Mouse (Mus musculus) right cerebral cortex, postnatal 4 days (tissue): ENCODE measurements at regions not wholly inside any gene's neighbourhood (a gene's known extent, or its start where the extent isn't known, plus 50 kb on each side); places are given as distances from the start of the nearest gene placed in this dataset.

Experiments
- DNase-seq: peaks from one replicate; pipeline ENCODE4 v3.0.0-alpha.2; 2022

DNA sequence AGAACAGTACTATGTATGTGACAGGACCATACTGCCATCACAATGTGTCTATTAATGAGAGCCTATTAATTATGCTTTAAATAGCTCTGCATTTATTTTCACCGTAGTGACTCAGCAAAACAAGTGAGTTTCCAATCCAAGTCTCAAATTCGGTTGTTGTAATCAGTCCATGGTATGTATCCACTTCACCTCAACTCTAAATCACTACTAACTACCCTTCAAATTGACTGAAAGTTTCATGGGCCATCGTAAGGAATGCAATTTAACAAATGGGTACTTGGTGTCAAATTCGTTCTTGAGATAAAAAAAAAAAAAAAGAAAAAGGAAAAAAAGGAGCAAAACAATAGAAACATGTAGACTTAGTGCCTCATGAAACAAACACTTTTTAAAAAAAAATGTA, 433.2 kb downstream of the 1190002N15Rik start:
- no peak for DNase-seq

GRCm38 (mm10) chr9:94101958-94102357, 435.9 kb downstream of the 1190002N15Rik start:
- DNase-seq = no peak

DNA sequence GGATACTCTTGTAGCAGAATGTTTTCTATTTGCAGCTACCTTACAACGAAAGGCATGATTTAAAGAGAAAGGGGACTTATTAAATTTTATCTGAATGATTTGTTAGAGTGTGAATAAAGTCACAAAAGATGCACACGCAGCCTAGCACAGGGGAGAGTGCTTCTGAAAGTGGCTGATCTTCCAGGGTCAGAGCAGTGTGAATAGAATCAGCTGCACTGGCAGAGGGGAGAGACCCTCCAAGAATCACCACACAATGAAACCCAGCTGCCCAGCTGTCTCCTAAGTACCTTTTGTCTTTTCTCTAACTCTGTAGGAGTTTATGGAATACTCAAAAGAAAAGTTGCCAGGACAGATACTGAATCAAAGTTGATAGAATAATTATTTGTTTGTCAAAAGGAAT, 443.1 kb downstream of the 1190002N15Rik start:
- DNase-seq = no peak

GRCm38 (mm10) chr9:94091658-94092225, 446.1 kb downstream of the 1190002N15Rik start:
- DNase-seq = no peak

GRCm38 (mm10) chr9:94089759-94090158, 448.1 kb downstream of the 1190002N15Rik start:
- DNase-seq = no peak

DNA sequence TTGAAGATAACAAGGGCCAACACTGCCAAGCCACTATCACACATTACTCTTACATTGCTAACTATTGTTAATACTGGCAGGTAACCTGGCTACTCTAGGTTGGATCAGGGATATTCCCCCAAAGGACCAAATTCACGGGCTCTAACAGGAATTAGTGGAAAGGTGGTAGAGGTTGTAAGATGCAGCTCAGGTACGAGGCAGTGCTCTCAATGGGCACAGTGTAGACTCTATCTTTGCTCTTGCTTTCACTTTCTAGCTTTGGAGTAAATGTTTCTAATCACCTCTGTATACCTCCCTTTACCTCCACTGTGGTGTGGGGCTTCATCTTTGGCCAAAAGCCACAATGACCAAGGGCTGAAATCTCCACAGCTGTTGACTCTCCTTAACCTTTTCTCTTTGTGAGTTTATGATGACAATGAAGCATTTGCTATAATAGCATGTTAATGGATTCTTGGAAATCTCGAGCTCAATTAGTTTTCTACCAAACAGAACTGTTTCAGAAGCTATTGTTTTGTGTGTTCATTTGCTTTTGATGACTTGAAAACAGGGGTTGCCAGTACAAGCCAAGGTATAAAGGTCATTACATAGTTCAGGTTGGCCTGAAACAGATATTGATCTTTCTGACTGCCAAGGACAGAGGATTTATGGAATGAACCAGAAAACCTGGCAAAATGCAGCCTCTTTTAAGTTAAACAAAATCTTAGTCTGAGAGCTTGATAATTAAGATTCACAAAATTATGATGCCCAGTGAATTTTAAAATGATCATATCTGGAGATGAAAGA, 454.1 kb downstream of the 1190002N15Rik start:
- DNase-seq = no peak

GRCm38 (mm10) chr9:94074904-94075303, 463.0 kb downstream of the 1190002N15Rik start:
- DNase-seq = no peak

- no peak for DNase-seq
These were observed 470.8 kb downstream of the 1190002N15Rik start for GRCm38 (mm10) chr9:94067121-94067520.

- DNase-seq = no peak
These were observed 484.7 kb downstream of the 1190002N15Rik start for GRCm38 (mm10) chr9:94053229-94053628.

DNA sequence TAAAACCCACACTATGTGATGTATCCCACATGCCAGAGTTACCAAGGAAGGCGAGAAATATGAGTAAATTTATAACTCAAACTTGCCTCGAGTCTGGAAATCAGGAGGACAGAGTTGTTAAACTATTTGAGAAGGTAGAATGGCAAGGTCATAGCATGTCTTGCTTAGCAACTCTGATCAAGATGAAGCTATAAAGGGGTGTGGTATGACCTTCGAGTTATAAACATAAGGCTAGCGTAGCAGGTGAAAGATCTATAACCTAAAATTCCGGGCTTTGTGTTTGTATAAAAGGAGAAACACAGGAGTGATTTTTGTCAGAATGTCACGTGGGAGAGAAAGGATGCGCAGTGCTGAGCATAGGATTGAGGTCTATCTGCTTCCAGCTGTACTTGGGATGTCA, 490.0 kb downstream of the 1190002N15Rik start:
- no peak for DNase-seq

DNA sequence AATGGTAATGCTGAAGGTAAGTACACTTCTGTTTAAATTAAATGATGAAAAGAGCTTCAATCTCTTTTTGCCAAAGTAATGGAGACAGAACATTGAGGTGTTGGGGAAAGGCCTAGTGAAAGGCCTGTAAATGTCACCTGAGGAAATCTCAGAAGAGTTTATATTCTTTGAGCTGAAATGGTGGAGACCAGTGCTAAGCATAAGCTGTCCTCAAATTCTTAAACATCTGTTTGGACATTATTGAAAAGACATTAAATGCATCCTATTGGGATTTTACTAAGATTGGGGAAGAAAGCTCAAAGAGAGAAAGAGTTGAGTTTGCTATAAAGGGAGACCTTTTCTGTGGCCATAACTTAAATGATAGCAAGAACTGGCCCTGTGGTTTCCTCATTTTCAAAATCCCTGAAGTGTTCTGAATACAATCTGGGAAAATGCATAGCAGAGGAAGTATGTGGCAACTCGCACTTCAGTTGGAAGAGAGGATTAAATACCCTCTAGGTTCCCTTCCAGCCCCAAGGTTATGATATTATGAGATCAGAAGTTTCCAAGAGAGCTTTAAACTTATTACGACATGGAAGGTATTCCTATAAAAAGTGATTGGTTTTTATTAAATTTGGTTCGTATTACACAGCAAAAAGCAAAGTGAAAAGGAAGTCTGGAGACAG, 492.3 kb downstream of the 1190002N15Rik start:
- DNase-seq = no peak

GRCm38 (mm10) chr9:94023761-94024160, 514.1 kb downstream of the 1190002N15Rik start:
- no peak for DNase-seq

GRCm38 (mm10) chr9:94021293-94021903, 516.5 kb downstream of the 1190002N15Rik start:
- no peak for DNase-seq

GRCm38 (mm10) chr9:94016747-94017487, 521.0 kb downstream of the 1190002N15Rik start:
- DNase-seq = no peak

GRCm38 (mm10) chr9:93992216-93992615, 545.7 kb downstream of the 1190002N15Rik start:
- DNase-seq = no peak

GRCm38 (mm10) chr9:93991141-93991540, 546.7 kb downstream of the 1190002N15Rik start:
- no peak for DNase-seq

GRCm38 (mm10) chr9:93981136-93981535, 556.7 kb downstream of the 1190002N15Rik start:
- DNase-seq = no peak

DNA sequence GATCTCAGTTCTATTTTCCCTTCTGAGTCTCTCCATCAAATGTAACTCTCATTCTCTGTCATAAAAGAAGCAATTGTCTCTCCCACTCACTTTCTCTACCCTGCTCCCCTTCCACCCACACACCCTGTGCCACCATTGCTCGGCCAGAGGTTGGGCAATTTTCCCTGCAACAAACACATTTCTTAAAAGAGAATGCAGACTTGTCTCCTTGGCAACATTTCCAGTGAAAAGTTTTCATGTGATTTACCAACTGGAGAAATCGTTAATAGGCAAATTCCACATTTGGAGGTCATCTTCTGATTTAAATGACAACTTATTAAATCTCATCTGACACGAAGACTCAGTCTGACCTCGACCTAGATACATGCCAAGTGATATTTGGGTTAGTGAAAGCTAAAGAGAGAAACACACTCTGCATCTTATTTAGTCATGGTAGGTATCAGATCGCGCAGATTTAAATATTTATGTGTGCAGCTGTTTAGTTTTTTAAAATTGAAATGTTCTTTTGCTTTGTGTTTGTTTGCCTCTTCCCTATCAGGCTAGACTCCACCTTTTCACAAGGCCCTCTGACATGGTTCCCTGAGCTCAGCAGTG, 568.1 kb downstream of the 1190002N15Rik start:
- DNase-seq = no peak

GRCm38 (mm10) chr9:93969118-93969517, 568.8 kb downstream of the 1190002N15Rik start:
- DNase-seq = no peak

GRCm38 (mm10) chr9:93955235-93956040, 582.4 kb downstream of the 1190002N15Rik start:
- DNase-seq = no peak

DNA sequence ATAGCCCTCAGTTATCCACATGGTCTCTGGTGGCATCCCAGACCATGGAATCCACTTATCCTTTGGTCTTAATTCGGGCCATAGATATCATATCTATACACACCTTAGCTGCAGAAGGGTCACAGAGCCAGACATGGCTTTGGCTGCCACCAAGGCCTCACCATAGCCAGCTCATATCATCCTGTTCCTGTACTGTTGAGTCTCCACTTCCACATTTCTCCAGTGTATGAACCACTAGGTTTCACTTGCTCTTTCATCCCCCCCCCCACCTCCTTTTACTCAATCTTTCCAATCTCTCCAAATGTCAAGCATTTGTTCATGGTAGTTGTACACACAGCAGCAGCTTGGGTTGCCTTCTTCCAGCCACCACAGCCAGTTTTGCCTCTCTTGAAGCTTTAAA, 589.2 kb downstream of the 1190002N15Rik start:
- no peak for DNase-seq

DNA sequence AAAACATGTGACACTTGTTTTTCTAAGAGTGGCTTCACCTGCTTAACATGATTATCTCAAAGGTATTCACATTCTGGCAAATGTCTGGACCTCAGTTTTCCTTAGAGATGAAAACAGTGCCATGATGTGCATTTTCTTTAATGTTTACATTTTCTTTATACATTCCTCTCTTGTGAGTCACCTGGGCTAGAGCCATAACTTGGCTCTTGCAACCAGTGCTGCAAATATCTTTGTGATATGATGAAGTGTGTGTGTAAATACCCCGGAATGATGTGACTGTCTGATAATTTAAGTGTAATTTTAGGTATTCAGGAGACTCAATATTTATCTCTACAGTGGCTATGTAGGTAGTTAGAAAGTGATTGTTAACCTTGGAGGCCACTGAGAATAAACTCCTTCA, 590.8 kb downstream of the 1190002N15Rik start:
- DNase-seq = no peak
